Mouse (Mus musculus) liver, postnatal 0 days (tissue): ENCODE measurements at regions not wholly inside any gene's neighbourhood (a gene's known extent, or its start where the extent isn't known, plus 50 kb on each side); places are given as distances from the start of the nearest gene placed in this dataset.

Experiments
- ATAC-seq: fragments of 200-750 bp; cut with Nextera tagmentation; 2 replicates; pipeline ENCODE4 v1.8.0; 2017; ENCODE audit warnings: mild to moderate bottlenecking, moderate library complexity
- DNase-seq: peaks from one replicate; pipeline ENCODE4 v3.0.0-alpha.2; 2016
- H3K27ac ChIP-seq: fragments of 300-500 bp; sonication (generic); 2 replicates; pipeline ENCODE4 v1.5.1; 2014; ENCODE audit warnings: antibody characterized with exemption, moderate library complexity, mild to moderate bottlenecking, low read depth
- H3K27me3 ChIP-seq: fragments of 300-500 bp; sonication (generic); 2 replicates; pipeline ENCODE4 v1.6.1; 2014; ENCODE audit warnings: low read length, control low read depth, mixed read lengths; ENCODE audit not compliant: insufficient read depth
- H3K36me3 ChIP-seq: fragments of 300-500 bp; sonication (generic); replicated peaks from 2 replicates; pipeline ENCODE4 v1.6.1; 2014; ENCODE audit warnings: mild to moderate bottlenecking, control low read depth, low read length, moderate library complexity, mixed read lengths; ENCODE audit not compliant: insufficient read depth
- H3K4me1 ChIP-seq: fragments of 300-500 bp; sonication (generic); 2 replicates; pipeline ENCODE4 v1.6.1; 2014; ENCODE audit warnings: antibody characterized with exemption, mild to moderate bottlenecking, control low read depth; ENCODE audit not compliant: insufficient read depth
- H3K4me2 ChIP-seq: fragments of 300-500 bp; sonication (generic); 2 replicates; pipeline ENCODE4 v1.6.1; 2014; ENCODE audit warnings: low read depth, mild to moderate bottlenecking, low read length, moderate library complexity, mixed read lengths
- H3K4me3 ChIP-seq: fragments of 300-500 bp; sonication (generic); 2 replicates; pipeline ENCODE4 v1.5.1; 2014; ENCODE audit warnings: low read depth, low read length
- H3K9ac ChIP-seq: fragments of 300-500 bp; sonication (generic); replicated peaks from 2 replicates; pipeline ENCODE4 v1.6.1; 2014; ENCODE audit warnings: mild to moderate bottlenecking, moderate library complexity
- H3K9me3 ChIP-seq: fragments of 300-500 bp; sonication (generic); 2 replicates; pipeline ENCODE4 v1.6.1; 2016; ENCODE audit warnings: mild to moderate bottlenecking, control low read depth, low read length, mixed read lengths
- CTCF ChIP-seq: sonication (generic); IDR thresholded peaks from 2 replicates; pipeline ENCODE4 v1.5.1; 2016; ENCODE audit warnings: antibody characterized with exemption, low read depth
- EP300 ChIP-seq: IDR thresholded peaks from 2 replicates; pipeline ENCODE4 v1.6.1; 2016; ENCODE audit warnings: antibody characterized with exemption, low read depth, mild to moderate bottlenecking
- WGBS: fragments of 180-500 bp; shearing (Covaris S2); extraction: QIAGEN DNeasy Blood & Tissue Kit; methylation state at CpG from one replicate; pipeline ENCODE4 v1.1.7; 2014; ENCODE audit not compliant: insufficient replicate concordance; 5-methylcytosine and 5-hydroxymethylcytosine counted together

DNA sequence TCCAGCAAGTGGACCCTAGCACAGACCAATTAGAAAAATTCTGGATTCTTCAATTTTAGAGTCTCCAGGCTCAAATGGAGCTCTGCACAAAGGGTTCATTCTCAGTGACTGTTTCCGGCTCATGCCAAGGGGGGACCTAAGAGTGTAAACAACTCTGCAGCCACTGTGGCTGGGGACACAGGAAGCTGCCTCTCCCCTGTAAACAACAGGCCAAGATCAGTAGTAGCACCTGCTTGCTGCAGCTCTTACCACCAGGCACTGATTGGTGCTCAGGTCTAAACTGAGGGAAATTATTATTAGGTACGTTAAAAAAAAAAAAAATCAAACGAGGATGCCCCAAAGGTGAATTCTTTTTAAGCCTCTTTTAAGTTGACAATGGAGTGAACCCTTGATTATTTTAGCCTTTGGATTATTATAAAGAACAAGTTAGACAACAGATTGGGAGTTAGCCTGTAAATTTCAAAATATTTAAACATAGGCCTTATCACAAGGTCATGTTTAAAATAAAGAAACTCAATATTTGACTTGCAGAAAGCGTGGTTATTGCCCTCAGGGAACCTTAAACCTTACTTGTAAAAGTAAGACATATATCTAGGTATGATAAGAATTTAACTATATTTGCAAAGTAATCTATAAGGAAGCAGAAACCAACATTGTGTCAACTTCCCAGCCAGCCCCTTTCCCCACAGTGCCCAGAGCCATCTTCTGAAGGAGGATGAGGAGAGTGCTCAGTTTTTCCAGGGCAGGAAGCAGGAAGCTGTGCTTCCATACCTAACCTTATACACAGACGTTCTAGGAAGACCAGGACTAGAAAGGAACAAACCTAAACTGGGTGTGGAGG, 104.2 kb upstream of the Fut8 start:
- Histone ChIP-seq H3K4me1 (peaks cover 6% of the 10 kb centered on the region; the same call in 1 of the 2 replicates), H3K27ac (no peak overlapping the region), H3K27me3 (no peaks in the 10 kb centered on the region), H3K9ac (no peak overlapping the region), H3K36me3 (no peaks in the 10 kb centered on the region), H3K9me3 (no peaks in the 10 kb centered on the region), H3K4me3 (no peak overlapping the region), H3K4me2 (no peak overlapping the region)
- TF ChIP-seq CTCF: no peak
- no peak for TF ChIP-seq EP300
- ATAC-seq (no peak), DNase-seq (no peak)
- 43% methylated on average over 5 of the region's 5 CpGs for WGBS

DNA sequence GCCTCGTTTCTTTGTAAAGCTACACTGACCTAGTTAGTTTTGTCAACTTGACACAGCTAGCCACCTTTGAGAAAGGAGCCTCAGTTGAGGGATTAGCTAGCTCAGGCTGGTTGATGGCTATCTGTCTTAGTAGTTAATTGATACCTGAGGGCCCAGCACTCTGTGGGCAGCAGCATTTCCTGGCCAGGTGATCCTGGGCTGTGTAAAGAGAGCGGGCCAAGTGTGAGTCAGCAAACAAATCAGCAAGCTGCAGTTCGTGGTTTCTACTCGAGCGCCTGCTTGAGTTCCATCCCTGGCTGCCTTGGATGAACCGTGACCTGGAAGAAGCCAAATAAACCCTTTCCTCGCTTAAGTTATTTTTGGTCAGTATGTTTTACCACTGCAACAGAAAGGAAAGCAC, 106.6 kb upstream of the Fut8 start:
- ATAC-seq (no peak), DNase-seq (no peak)
- no peaks in the 10 kb centered on the region for H3K27me3 ChIP-seq
- H3K9ac ChIP-seq: no peak overlapping the region
- no peak overlapping the region for H3K27ac ChIP-seq
- H3K4me1 ChIP-seq: peaks cover 6% of the 10 kb centered on the region; the same call in 1 of the 2 replicates
- no peaks in the 10 kb centered on the region for H3K9me3 ChIP-seq
- no peak for TF ChIP-seq EP300
- TF ChIP-seq CTCF: no peak
- no peak overlapping the region for H3K4me2 ChIP-seq
- 22% methylated on average over 7 of the region's 7 CpGs for WGBS
- H3K36me3 ChIP-seq: no peaks in the 10 kb centered on the region
- H3K4me3 ChIP-seq: no peak overlapping the region

DNA sequence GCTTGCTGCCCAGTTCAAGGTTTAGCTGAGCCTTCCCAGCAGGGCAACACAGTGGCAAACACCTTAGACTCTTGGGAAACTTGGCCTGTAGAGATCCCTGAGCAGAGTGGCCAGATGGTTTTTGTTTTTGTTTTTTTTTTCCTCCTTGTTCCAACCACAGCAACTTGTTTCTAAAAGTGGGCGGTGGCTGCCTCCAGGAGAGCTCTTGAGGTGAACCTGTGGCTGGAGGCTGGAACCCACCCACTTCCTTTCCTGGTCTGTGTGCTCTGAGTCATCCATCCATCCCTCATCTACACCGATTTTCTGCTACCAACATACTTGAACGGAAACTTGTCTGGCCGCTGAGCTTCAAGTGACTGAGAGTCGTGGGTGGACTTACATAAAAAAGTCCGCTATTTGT, 107.4 kb upstream of the Fut8 start:
- H3K36me3 ChIP-seq: no peaks in the 10 kb centered on the region
- ATAC-seq: no peak
- no peak overlapping the region for H3K4me3 ChIP-seq
- TF ChIP-seq EP300 (no peak), CTCF (no peak)
- H3K4me1 ChIP-seq: peaks cover 6% of the 10 kb centered on the region; the same call in 1 of the 2 replicates
- H3K9me3 ChIP-seq: no peaks in the 10 kb centered on the region
- WGBS: 34% methylated on average over 6 of the region's 6 CpGs
- H3K9ac ChIP-seq: no peak overlapping the region
- H3K27me3 ChIP-seq: no peaks in the 10 kb centered on the region
- no peak overlapping the region for H3K27ac ChIP-seq
- no peak for DNase-seq
- no peak overlapping the region for H3K4me2 ChIP-seq

DNA sequence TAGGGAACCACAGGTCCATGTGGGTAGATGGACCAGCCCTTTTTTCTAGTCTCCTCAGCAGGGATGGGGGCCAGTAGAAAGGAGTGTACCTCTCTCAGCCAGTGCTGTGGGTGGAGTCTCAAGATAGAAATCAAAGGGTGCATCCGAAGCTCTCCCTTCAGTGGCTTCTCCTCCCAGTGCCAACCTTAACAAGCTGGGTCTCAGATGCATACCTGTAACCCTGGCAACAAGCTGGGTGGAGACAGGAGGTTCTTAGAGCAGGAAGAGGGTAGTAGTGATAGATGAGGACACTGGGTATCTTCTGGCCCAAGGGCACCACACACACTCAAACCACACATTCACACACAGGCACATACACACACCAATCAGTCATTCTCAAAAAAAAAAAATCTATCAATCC, 113.7 kb upstream of the Fut8 start:
- Histone ChIP-seq H3K27me3 (no peaks in the 10 kb centered on the region), H3K36me3 (no peaks in the 10 kb centered on the region), H3K4me3 (no peak overlapping the region), H3K9ac (no peak overlapping the region), H3K4me2 (no peak overlapping the region), H3K9me3 (no peaks in the 10 kb centered on the region), H3K27ac (no peak overlapping the region), H3K4me1 (no peaks in the 10 kb centered on the region)
- DNase-seq (no peak), ATAC-seq (no peak)
- TF ChIP-seq CTCF: no peak
- TF ChIP-seq EP300: no peak
- 38% methylated on average over 1 of the region's 1 CpGs for WGBS

DNA sequence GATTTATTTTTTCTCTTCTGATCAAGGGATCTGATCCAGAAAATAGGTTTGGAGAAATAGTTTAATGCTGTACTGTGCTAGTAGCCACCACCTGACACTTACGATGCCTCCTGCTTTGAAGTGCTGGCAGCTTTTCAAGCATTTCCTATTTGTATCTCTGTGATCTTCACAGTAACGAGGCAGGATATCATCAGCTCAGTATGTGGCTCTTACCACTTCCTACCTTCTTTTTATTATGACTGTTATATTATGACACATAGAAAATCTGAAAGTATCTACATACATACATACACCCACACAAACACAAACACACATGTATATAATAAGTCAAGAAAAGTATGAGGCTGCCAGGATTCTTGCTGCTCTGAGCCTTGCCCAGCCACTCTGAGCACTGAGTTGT, 124.4 kb upstream of the Fut8 start:
- 53% methylated on average over 2 of the region's 2 CpGs for WGBS
- H3K36me3 ChIP-seq: no peaks in the 10 kb centered on the region
- no peak overlapping the region for H3K9ac ChIP-seq
- H3K27ac ChIP-seq: no peak overlapping the region
- H3K27me3 ChIP-seq: no peaks in the 10 kb centered on the region
- H3K4me2 ChIP-seq: no peak overlapping the region
- DNase-seq (no peak), ATAC-seq (no peak)
- TF ChIP-seq EP300: no peak
- no peak for TF ChIP-seq CTCF
- H3K4me1 ChIP-seq: no peaks in the 10 kb centered on the region
- H3K9me3 ChIP-seq: no peaks in the 10 kb centered on the region
- H3K4me3 ChIP-seq: no peak overlapping the region

DNA sequence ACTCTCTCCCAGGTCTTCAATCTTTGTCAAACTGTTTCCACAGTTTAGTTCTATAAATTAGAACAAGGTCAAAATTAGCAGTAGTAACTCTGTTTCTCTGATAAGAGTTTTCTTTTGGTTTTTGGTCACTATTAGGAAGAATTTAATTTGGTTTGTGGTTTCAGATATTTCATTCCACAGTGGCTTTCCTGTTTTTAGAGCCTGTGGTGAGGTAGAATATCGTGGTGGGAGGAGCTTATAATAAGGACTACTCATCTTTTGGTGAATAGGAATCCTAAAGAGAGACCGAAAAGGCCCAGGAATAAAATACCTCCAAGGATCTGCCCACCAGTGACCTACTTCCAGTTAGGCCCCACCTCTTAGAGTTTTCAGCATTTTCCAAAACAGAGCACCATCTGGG, 125.8 kb upstream of the Fut8 start:
- Histone ChIP-seq H3K4me1 (no peaks in the 10 kb centered on the region), H3K36me3 (no peaks in the 10 kb centered on the region), H3K9ac (no peak overlapping the region), H3K27me3 (no peaks in the 10 kb centered on the region), H3K4me2 (no peak overlapping the region), H3K27ac (no peak overlapping the region), H3K9me3 (no peaks in the 10 kb centered on the region), H3K4me3 (no peak overlapping the region)
- ATAC-seq (no peak), DNase-seq (no peak)
- TF ChIP-seq CTCF: no peak
- no peak for TF ChIP-seq EP300
- 53% methylated on average over 2 of the region's 2 CpGs for WGBS
